Mouse (Mus musculus) MEL (cell line): Measurements from ENCODE around the gene Tspan17. TPM values are rescaled to one million over a fixed set of nuclear protein-coding genes. Genes with fewer than 3 reads are reported as not detected.

Experiments
- DNase-seq: peaks from one replicate; pipeline ENCODE4 v3.0.0; 2011; ENCODE audit warnings: low read depth, low spot score
- H3K27ac ChIP-seq: 2 replicates; pipeline ENCODE4 v1.5.1; 2012; ENCODE audit warnings: low read depth, mild to moderate bottlenecking, control low read depth, low read length, moderate library complexity; ENCODE audit not compliant: control insufficient read depth
- H3K27me3 ChIP-seq, 2 experiments: fragments of 150-350 bp in 1 of 2; sonication (generic) in 1 of 2; 2 replicates each; pipeline ENCODE4 v1.6.1; 2012; ENCODE audit warnings: low read length in 2 of 2, mild to moderate bottlenecking in 2 of 2, improper control_type of control experiment in 1 of 2, moderate library complexity in 1 of 2; ENCODE audit not compliant: insufficient read depth in 2 of 2, control insufficient read depth in 1 of 2
- H3K36me3 ChIP-seq, 2 experiments: 2 replicates each; pipeline ENCODE4 v1.6.1; 2012 to 2014; ENCODE audit warnings: low read length in 2 of 2, improper control_type of control experiment in 1 of 2, inconsistent platforms in 1 of 2, mild to moderate bottlenecking in 1 of 2; ENCODE audit not compliant: insufficient read depth in 2 of 2, control insufficient read depth in 1 of 2
- H3K4me1 ChIP-seq, 2 experiments: fragments of 150-350 bp in 1 of 2; sonication (generic) in 1 of 2; 2 replicates each; pipeline ENCODE4 v1.6.1; 2012; ENCODE audit warnings: low read length in 2 of 2, improper control_type of control experiment in 1 of 2, mild to moderate bottlenecking in 1 of 2; ENCODE audit not compliant: insufficient read depth in 2 of 2, control insufficient read depth in 1 of 2
- H3K4me3 ChIP-seq, 2 experiments: fragments of 150-350 bp in 1 of 2; sonication (generic) in 1 of 2; 2 replicates each; pipeline ENCODE4 v1.5.1; 2012; ENCODE audit warnings: low read depth in 2 of 2, low read length in 2 of 2, mild to moderate bottlenecking in 2 of 2, moderate library complexity in 2 of 2, control low read depth in 1 of 2, improper control_type of control experiment in 1 of 2; ENCODE audit not compliant: control insufficient read depth in 1 of 2, insufficient read depth in 1 of 2
- H3K79me2 ChIP-seq: 2 replicates; pipeline ENCODE4 v1.6.1; 2012; ENCODE audit warnings: mild to moderate bottlenecking, low read length, moderate library complexity; ENCODE audit not compliant: control insufficient read depth, poor library complexity, insufficient read depth
- H3K9ac ChIP-seq: 2 replicates; pipeline ENCODE4 v1.6.1; 2012; ENCODE audit warnings: low read depth, mild to moderate bottlenecking, control low read depth, low read length, moderate library complexity; ENCODE audit not compliant: control insufficient read depth, poor library complexity, severe bottlenecking
- H3K9me3 ChIP-seq: fragments of 150-350 bp; sonication (generic); replicated peaks from 2 replicates; pipeline ENCODE4 v1.6.1; 2012; ENCODE audit warnings: mild to moderate bottlenecking, low read length, improper control_type of control experiment, moderate library complexity; ENCODE audit not compliant: insufficient read depth
- CTCF ChIP-seq, 3 experiments: IDR thresholded peaks in 2 of 3; conservative IDR thresholded peaks in 1 of 3; 2 replicates each; pipeline ENCODE4 v1.5.1; 2011 to 2012; ENCODE audit warnings: low read length in 3 of 3, low read depth in 2 of 3, mild to moderate bottlenecking in 2 of 3, improper control_type of control experiment in 1 of 3, inconsistent platforms in 1 of 3, mixed read lengths in 1 of 3, moderate library complexity in 1 of 3; ENCODE audit not compliant: control insufficient read depth in 1 of 3, insufficient read depth in 1 of 3, poor library complexity in 1 of 3, severe bottlenecking in 1 of 3
- E2F4 ChIP-seq: IDR thresholded peaks from 2 replicates; pipeline ENCODE4 v1.6.1; 2011; ENCODE audit warnings: low read depth, low read length, improper control_type of control experiment, borderline replicate concordance
- GATA1 ChIP-seq: IDR thresholded peaks from 2 replicates; pipeline ENCODE4 v1.6.1; 2011; ENCODE audit warnings: low read depth, low read length, improper control_type of control experiment
- HCFC1 ChIP-seq: IDR thresholded peaks from 2 replicates; pipeline ENCODE4 v1.6.1; 2012; ENCODE audit warnings: low read depth, mild to moderate bottlenecking, inconsistent platforms, low read length, improper control_type of control experiment, moderate library complexity
- JUND ChIP-seq: IDR thresholded peaks from 2 replicates; pipeline ENCODE4 v1.6.1; 2011; ENCODE audit warnings: low read depth, mild to moderate bottlenecking, improper control_type of control experiment, low read length
- KAT2A ChIP-seq: conservative IDR thresholded peaks from 2 replicates; pipeline ENCODE4 v1.6.1; 2012; ENCODE audit warnings: low read depth, low read length, improper control_type of control experiment, inconsistent platforms
- MAFK ChIP-seq: IDR thresholded peaks from 2 replicates; pipeline ENCODE4 v1.6.1; 2011; ENCODE audit warnings: low read depth, mild to moderate bottlenecking, low read length, improper control_type of control experiment, borderline replicate concordance
- MAX ChIP-seq: IDR thresholded peaks from 2 replicates; pipeline ENCODE4 v1.6.1; 2011; ENCODE audit warnings: low read length, improper control_type of control experiment
- MEF2A ChIP-seq: IDR thresholded peaks from 2 replicates; pipeline ENCODE4 v1.6.1; 2014; ENCODE audit warnings: low read depth, mild to moderate bottlenecking, inconsistent platforms, low read length, improper control_type of control experiment; ENCODE audit not compliant: poor library complexity, insufficient replicate concordance, severe bottlenecking; ENCODE audit errors: extremely low read depth
- POLR2AphosphoS2 ChIP-seq: IDR thresholded peaks from 2 replicates; pipeline ENCODE4 v1.6.1; 2011; ENCODE audit warnings: low read length, improper control_type of control experiment
- POLR2AphosphoS5 ChIP-seq: IDR thresholded peaks from 2 replicates; pipeline ENCODE4 v1.6.1; 2012; ENCODE audit warnings: low read depth, borderline replicate concordance, mild to moderate bottlenecking, inconsistent platforms, low read length, moderate library complexity, mixed read lengths
- RCOR1 ChIP-seq: IDR thresholded peaks from 2 replicates; pipeline ENCODE4 v1.6.1; 2012; ENCODE audit warnings: low read depth, mild to moderate bottlenecking, inconsistent platforms, low read length, improper control_type of control experiment
- SMC3 ChIP-seq: IDR thresholded peaks from 2 replicates; pipeline ENCODE4 v1.6.1; 2011; ENCODE audit warnings: low read depth, low read length, improper control_type of control experiment
- TAL1 ChIP-seq: IDR thresholded peaks from 2 replicates; pipeline ENCODE4 v1.6.1; 2012; ENCODE audit warnings: mild to moderate bottlenecking, inconsistent platforms, low read length, moderate library complexity, mixed read lengths
- TBP ChIP-seq: IDR thresholded peaks from 2 replicates; pipeline ENCODE4 v1.8.0; 2011; ENCODE audit warnings: low read depth, low read length, improper control_type of control experiment
- TCF12 ChIP-seq: IDR thresholded peaks from 2 replicates; pipeline ENCODE4 v1.6.1; 2014; ENCODE audit warnings: low read depth, mild to moderate bottlenecking, inconsistent platforms, low read length, improper control_type of control experiment, moderate library complexity
- UBTF ChIP-seq: IDR thresholded peaks from 2 replicates; pipeline ENCODE4 v1.6.1; 2012; ENCODE audit warnings: low read depth, mild to moderate bottlenecking, inconsistent platforms, low read length, improper control_type of control experiment, moderate library complexity, borderline replicate concordance; ENCODE audit not compliant: insufficient read depth
- ZC3H11A ChIP-seq: IDR thresholded peaks from 2 replicates; pipeline ENCODE4 v1.6.1; 2012; ENCODE audit warnings: low read depth, mild to moderate bottlenecking, inconsistent platforms, low read length, improper control_type of control experiment
- ZMIZ1 ChIP-seq: IDR thresholded peaks from 2 replicates; pipeline ENCODE4 v1.6.1; 2012; ENCODE audit warnings: low read depth, mild to moderate bottlenecking, inconsistent platforms, low read length, improper control_type of control experiment, moderate library complexity
- ZNF384 ChIP-seq: IDR thresholded peaks from 2 replicates; pipeline ENCODE4 v1.6.1; 2012; ENCODE audit warnings: low read depth, mild to moderate bottlenecking, inconsistent platforms, low read length, improper control_type of control experiment
- polyA plus RNA-seq, 2 experiments: library from polyadenylated mRNA; stranded (reverse) in 1 of 2; unstranded in 1 of 2; fragments of >175 nt in 1 of 2; fragments of >200 nt in 1 of 2; gene quantifications; 2 replicates each; pipeline versions ENCODE4 v1.2.1 to v1.2.4; 2012; ENCODE audit warnings: low replicate concordance in 2 of 2, low read depth in 1 of 2; ENCODE audit not compliant: insufficient read length in 2 of 2, insufficient read depth in 1 of 2, missing spikeins in 1 of 2
- total RNA-seq: library from RNA; depleted of rRNA; stranded (reverse); fragments of 300-350 nt; gene quantifications from 2 replicates; pipeline ENCODE4 v1.2.3, GENCODE M21; 2012; rRNA removed

The Tspan17 gene
- total and polyA plus RNA-seq, 3 experiments, result 4.1 to 23.0 TPM; not detected in 1

GRCm38 (mm10) chr13:54844579-54844978, 55.4 kb downstream of the Tspan17 start:
- no peaks in the 10 kb centered on the region for H3K79me2 ChIP-seq
- TF ChIP-seq ZC3H11A, result no peak
- no peak for TF ChIP-seq GATA1
- TF ChIP-seq HCFC1, result no peak
- TF ChIP-seq ZMIZ1, result no peak
- TF ChIP-seq POLR2AphosphoS5, result no peak
- no peak for TF ChIP-seq MAFK
- no peak for TF ChIP-seq POLR2AphosphoS2
- TF ChIP-seq RCOR1, result no peak
- TF ChIP-seq ZNF384, result no peak
- TF ChIP-seq JUND, result no peak
- TF ChIP-seq MEF2A, result no peak
- TF ChIP-seq TBP, result no peak
- TF ChIP-seq MAX, result no peak
- no peak for TF ChIP-seq TAL1
- TF ChIP-seq UBTF, result no peak
- no peak for TF ChIP-seq SMC3
- no peak for TF ChIP-seq KAT2A
- no peak for TF ChIP-seq TCF12
- TF ChIP-seq CTCF (IDR thresholded peaks at IDR 0.05 in 2 of 3, conservative IDR thresholded peaks at IDR 0.05 in 1 of 3; ENCODE audit: control insufficient read depth in 1 of 3, insufficient read depth in 1 of 3, low read depth in 2 of 3, low read length in 3 of 3, poor library complexity in 1 of 3, severe bottlenecking in 1 of 3), result no peak
- no peak for TF ChIP-seq E2F4
- TF ChIP-seq, all 39 proteins: peak for 0
- H3K4me1 ChIP-seq, result no peaks in the 10 kb centered on the region
- no peaks in the 10 kb centered on the region for H3K9me3 ChIP-seq
- DNase-seq, result no peak
- no peak overlapping the region for H3K4me3 ChIP-seq
- no peak overlapping the region for H3K27ac ChIP-seq
- H3K27me3 ChIP-seq, result no peaks in the 10 kb centered on the region
- no peaks in the 10 kb centered on the region for H3K36me3 ChIP-seq
- no peak overlapping the region for H3K9ac ChIP-seq

Other genes starting within 250 kb of the Tspan17 start
- 32.0 and 34.2 TPM in 2 replicates for gene 4833439L19Rik, start 223.9 kb upstream of the Tspan17 start, total RNA-seq
- gene 4833439L19Rik, start 223.9 kb upstream of the Tspan17 start, polyA plus RNA-seq, result 10 to 100 TPM in 1 of 2 experiments, not detected in 1; 53.8 TPM
- gene Arl10, start 214.4 kb upstream of the Tspan17 start, total RNA-seq, result 3.8 and 5.1 TPM in 2 replicates
- 10 to 100 TPM in 1 of 2 experiments, not detected in 1; 10.9 TPM for gene Arl10, start 214.4 kb upstream of the Tspan17 start, polyA plus RNA-seq
- 126 and 131 TPM in 2 replicates for gene Nop16, start 199.3 kb upstream of the Tspan17 start, total RNA-seq
- 100 to 1,000 TPM in 1 of 2 experiments, not detected in 1; 172 TPM for gene Nop16, start 199.3 kb upstream of the Tspan17 start, polyA plus RNA-seq
- 54.0 and 59.8 TPM in 2 replicates for gene Higd2a, start 199.2 kb upstream of the Tspan17 start, total RNA-seq
- 100 to 1,000 TPM in 1 of 2 experiments, not detected in 1; 131 TPM for gene Higd2a, start 199.2 kb upstream of the Tspan17 start, polyA plus RNA-seq
- 23.5 and 25.0 TPM in 2 replicates for gene Cltb, start 178.0 kb upstream of the Tspan17 start, total RNA-seq
- 10 to 100 TPM in 1 of 2 experiments, not detected in 1; 59.9 TPM for gene Cltb, start 178.0 kb upstream of the Tspan17 start, polyA plus RNA-seq
- gene Faf2, start 167.6 kb upstream of the Tspan17 start, total RNA-seq, result 27.8 and 31.4 TPM in 2 replicates
- 10 to 100 TPM in 1 of 2 experiments, not detected in 1; 39.3 TPM for gene Faf2, start 167.6 kb upstream of the Tspan17 start, polyA plus RNA-seq
- gene Rnf44, start 95.5 kb upstream of the Tspan17 start, total RNA-seq, result 10.4 and 10.7 TPM in 2 replicates
- 10 to 100 TPM in 1 of 2 experiments, not detected in 1; 60.5 TPM for gene Rnf44, start 95.5 kb upstream of the Tspan17 start, polyA plus RNA-seq
- not detected in 2 replicates for gene Cdhr2, start 87.9 kb upstream of the Tspan17 start, total RNA-seq
- gene Cdhr2, start 87.9 kb upstream of the Tspan17 start, polyA plus RNA-seq, result not detected
- gene Gprin1, start 39.5 kb upstream of the Tspan17 start, total RNA-seq, result not detected in 2 replicates
- not detected for gene Gprin1, start 39.5 kb upstream of the Tspan17 start, polyA plus RNA-seq
- gene Sncb, start 22.8 kb upstream of the Tspan17 start, total RNA-seq, result not detected in 2 replicates
- gene Sncb, start 22.8 kb upstream of the Tspan17 start, polyA plus RNA-seq, result not detected
- not detected in 2 replicates for gene Eif4e1b, start 5.4 kb upstream of the Tspan17 start, total RNA-seq
- gene Eif4e1b, start 5.4 kb upstream of the Tspan17 start, polyA plus RNA-seq, result not detected
- gene Unc5a, start 160.0 kb downstream of the Tspan17 start, total RNA-seq, result not detected in 2 replicates
- not detected for gene Unc5a, start 160.0 kb downstream of the Tspan17 start, polyA plus RNA-seq
- gene Hk3, start 232.0 kb downstream of the Tspan17 start, total RNA-seq, result not detected in 2 replicates
- not detected for gene Hk3, start 232.0 kb downstream of the Tspan17 start, polyA plus RNA-seq